Comparison of ENCODE assay signal across 10 mouse cellular contexts in the genomic region with DNA sequence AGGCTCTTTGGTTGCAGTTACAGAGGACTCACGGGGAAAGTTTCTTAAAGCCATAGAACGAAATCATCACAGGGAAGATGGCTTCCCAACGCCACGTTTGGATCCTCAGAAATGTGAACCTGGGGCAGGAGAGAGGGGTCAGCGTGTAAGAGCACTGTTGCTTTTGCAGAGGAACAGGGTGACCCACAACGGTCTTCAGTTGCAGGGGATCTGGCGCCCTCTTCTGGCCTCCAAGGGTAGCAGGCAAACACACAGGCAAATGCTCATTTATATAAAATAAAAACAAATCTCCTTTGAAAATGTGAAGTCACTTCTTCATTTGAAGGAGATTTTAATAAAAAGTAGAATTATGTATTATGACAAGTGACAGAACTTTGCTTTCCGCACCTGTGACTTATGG.
DNase-seq lines count a peak whose midpoint lies in the region; ATAC-seq and TF ChIP-seq lines count a peak whose summit lies in the region.
"Had no signal": no experiment of that assay in that cellular context is flagged by ENCODE, and none has a peak within 500 bp of the region (broad histone marks: within the 10 kb centered on the region; RNA-seq: fewer than 3 reads in every experiment).

No protein-coding gene starts in this region.

- H3K9ac ChIP-seq in kidney, embryonic 14.5 days (ENCODE audit: low read depth, low read length): no peak overlapping the region
- no peak overlapping the region for H3K9ac ChIP-seq in MEL (ENCODE audit: control insufficient read depth, low read depth, low read length, poor library complexity, severe bottlenecking)
- H3K9ac ChIP-seq: midbrain, embryonic 12.5 days had no signal

- no peak overlapping the region for H3K4me3 ChIP-seq in kidney, embryonic 14.5 days (ENCODE audit: low read length)
- no peak overlapping the region for H3K4me3 ChIP-seq in MEL (ENCODE audit: control insufficient read depth in 1 of 2, insufficient read depth in 1 of 2, low read depth in 2 of 2, low read length in 2 of 2)
- H3K4me3 ChIP-seq in olfactory bulb, adult 2 months (ENCODE audit: insufficient read depth, low read depth, low read length): no peak overlapping the region
- H3K4me3 ChIP-seq: erythroblast, embryonic 14.5 days; midbrain, embryonic 12.5 days had no signal

- no peak for ATAC-seq in kidney, embryonic 14.5 days (ENCODE audit: low FRiP score, low TSS enrichment)

- peak; percentile 58 to 78 (median 59) for TF ChIP-seq CTCF in MEL (IDR thresholded peaks at IDR 0.05 in 2 of 3, conservative IDR thresholded peaks at IDR 0.05 in 1 of 3; ENCODE audit: control insufficient read depth in 1 of 3, insufficient read depth in 1 of 3, low read depth in 2 of 3, low read length in 3 of 3, poor library complexity in 1 of 3, severe bottlenecking in 1 of 3)
- TF ChIP-seq CTCF in olfactory bulb, adult 2 months (IDR thresholded peaks at IDR 0.05; ENCODE audit: insufficient read depth, low read depth, low read length): peak; percentile 67

- H3K36me3 ChIP-seq in kidney, embryonic 14.5 days (ENCODE audit: control insufficient read depth, insufficient read depth, low read length): no peaks in the 10 kb centered on the region
- no peaks in the 10 kb centered on the region for H3K36me3 ChIP-seq in MEL (ENCODE audit: control insufficient read depth in 1 of 2, insufficient read depth in 2 of 2, low read length in 2 of 2)
- H3K36me3 ChIP-seq: midbrain, embryonic 12.5 days had no signal

- TF ChIP-seq EP300 in MEL (IDR thresholded peaks at IDR 0.05; ENCODE audit: low read depth in 1 of 2, low read length in 2 of 2): no peak

- H3K9me3 ChIP-seq in kidney, embryonic 14.5 days (ENCODE audit: control insufficient read depth, low read length): no peaks in the 10 kb centered on the region
- H3K9me3 ChIP-seq in MEL (replicated peaks; ENCODE audit: insufficient read depth, low read length): no peaks in the 10 kb centered on the region
- H3K9me3 ChIP-seq: midbrain, embryonic 12.5 days had no signal

- TF ChIP-seq RAD21 in MEL (IDR thresholded peaks at IDR 0.05; ENCODE audit: low read depth, low read length): peak; percentile 47

- intact Hi-C loops in left cerebral cortex, postnatal 14 days (cut with DNase I): loop anchor here (1.0 to 5.0 kb wide), 2 partner anchors 86 to 142 kb away; no protein-coding TSS in a partner anchor

- no peak overlapping the region for H3K27ac ChIP-seq in kidney, embryonic 14.5 days (ENCODE audit: low read depth, low read length)
- no peak overlapping the region for H3K27ac ChIP-seq in MEL (ENCODE audit: control insufficient read depth, low read depth, low read length)
- H3K27ac ChIP-seq in olfactory bulb, adult 2 months (ENCODE audit: insufficient read depth, low read depth, low read length): no peak overlapping the region
- H3K27ac ChIP-seq: midbrain, embryonic 12.5 days had no signal

- DNase-seq in kidney, adult 18-20 months: peak; percentile 58
- DNase-seq in MEL (ENCODE audit: low read depth, low spot score): peak; percentile 27
- peak; percentile 54 for DNase-seq in cerebellum, adult 9-10 months
- DNase-seq in gastrocnemius, postnatal 4 days (ENCODE audit: low spot score in 2 of 2): peak; percentile 32 to 62
- DNase-seq in left cerebral cortex, postnatal 14 days (ENCODE audit: low spot score in 2 of 2): peak; percentile 67 to 78
- peak; percentile 21 for DNase-seq in yolk sac, embryonic 10.5 days (ENCODE audit: low spot score)

- no peaks in the 10 kb centered on the region for H3K27me3 ChIP-seq in kidney, embryonic 14.5 days (ENCODE audit: control insufficient read depth, insufficient read depth, low read length)
- H3K27me3 ChIP-seq in MEL (ENCODE audit: control insufficient read depth in 1 of 2, insufficient read depth in 2 of 2, low read length in 2 of 2): no peaks in the 10 kb centered on the region
- H3K27me3 ChIP-seq: midbrain, embryonic 12.5 days had no signal

- H3K4me1 ChIP-seq in kidney, embryonic 14.5 days (ENCODE audit: control insufficient read depth, insufficient read depth, low read length): no peaks in the 10 kb centered on the region
- no peaks in the 10 kb centered on the region for H3K4me1 ChIP-seq in MEL (ENCODE audit: control insufficient read depth in 1 of 2, insufficient read depth in 2 of 2, low read length in 2 of 2)
- H3K4me1 ChIP-seq in olfactory bulb, adult 2 months (ENCODE audit: control insufficient read depth, insufficient read depth, low read length): no peaks in the 10 kb centered on the region
- H3K4me1 ChIP-seq: midbrain, embryonic 12.5 days had no signal

- no peak overlapping the region for H3K4me2 ChIP-seq in kidney, embryonic 14.5 days (replicated peaks; ENCODE audit: low read depth, low read length)
- H3K4me2 ChIP-seq: midbrain, embryonic 12.5 days had no signal

- TF ChIP-seq POLR2A in MEL (IDR thresholded peaks at IDR 0.05; ENCODE audit: control insufficient read depth in 1 of 2, insufficient read depth in 1 of 2, low read depth in 1 of 2, low read length in 2 of 2, poor library complexity in 1 of 2): no peak
- no peak for TF ChIP-seq POLR2A in olfactory bulb, adult 2 months (IDR thresholded peaks at IDR 0.05; ENCODE audit: insufficient read depth, low read depth, low read length)

- WGBS in kidney, embryonic 14.5 days: 22% methylated on average over 8 of the region's 8 CpGs
- 24% methylated on average over 8 of the region's 8 CpGs for WGBS in olfactory bulb, adult 2 months

- H3K79me2 ChIP-seq in MEL (ENCODE audit: control insufficient read depth, insufficient read depth, low read length, poor library complexity): no peaks in the 10 kb centered on the region

TF ChIP-seq in MEL, 35 proteins besides CTCF, POLR2A, EP300 and RAD21:
- no peak for TF ChIP-seq MEF2A (IDR thresholded peaks at IDR 0.05; ENCODE audit: extremely low read depth, insufficient replicate concordance, low read depth, low read length, poor library complexity, severe bottlenecking)
- TF ChIP-seq MXI1 (IDR thresholded peaks at IDR 0.05; ENCODE audit: low read depth, low read length): no peak
- TF ChIP-seq TCF12 (IDR thresholded peaks at IDR 0.05; ENCODE audit: low read depth, low read length): no peak
- TF ChIP-seq ZC3H11A (IDR thresholded peaks at IDR 0.05; ENCODE audit: low read depth, low read length): 0 out of 2 replicates have a peak, but pooled peaks have one; percentile 11
- TF ChIP-seq NRF1 (IDR thresholded peaks at IDR 0.05; ENCODE audit: insufficient read depth, low read depth, low read length, poor library complexity, severe bottlenecking): no peak
- TF ChIP-seq RCOR1 (IDR thresholded peaks at IDR 0.05; ENCODE audit: low read depth, low read length): no peak
- TF ChIP-seq ZMIZ1 (IDR thresholded peaks at IDR 0.05; ENCODE audit: low read depth, low read length): no peak
- peak; percentile 37; the same call in 1 of the 2 replicates for TF ChIP-seq SMC3 (IDR thresholded peaks at IDR 0.05; ENCODE audit: low read depth, low read length)
- no peak for TF ChIP-seq POLR2AphosphoS5 (IDR thresholded peaks at IDR 0.05; ENCODE audit: borderline replicate concordance, low read depth, low read length)
- TF ChIP-seq SIN3A (IDR thresholded peaks at IDR 0.05; ENCODE audit: low read length): no peak
- TF ChIP-seq MAX (IDR thresholded peaks at IDR 0.05; ENCODE audit: low read length): no peak
- TF ChIP-seq HCFC1 (IDR thresholded peaks at IDR 0.05; ENCODE audit: low read depth, low read length): no peak
- TF ChIP-seq UBTF (IDR thresholded peaks at IDR 0.05; ENCODE audit: borderline replicate concordance, insufficient read depth, low read depth, low read length): no peak
- TF ChIP-seq USF1 (IDR thresholded peaks at IDR 0.05; ENCODE audit: low read depth, low read length): no peak
- no peak for TF ChIP-seq JUND (IDR thresholded peaks at IDR 0.05; ENCODE audit: low read depth, low read length)
- no peak for TF ChIP-seq TBP (IDR thresholded peaks at IDR 0.05; ENCODE audit: low read depth, low read length)
- no peak for TF ChIP-seq NELFE (IDR thresholded peaks at IDR 0.05; ENCODE audit: low read depth, low read length)

Comparison
In these comparisons a context has a peak if more than half of its experiments do, and no peak if none do; other contexts are left out.
1. DNase-seq: peak in every context shown above with its lines; median percentile 72 in left cerebral cortex, postnatal 14 days; 58 in kidney, adult 18-20 months; 54 in cerebellum, adult 9-10 months; 47 in gastrocnemius, postnatal 4 days; 27 in MEL; 21 in yolk sac, embryonic 10.5 days.